Mouse (Mus musculus) mouse trophoblast stem cell (cell line): ENCODE measurements around the gene Maats1.
"Not testable (repeated sequence)": the region's sequence is repeated elsewhere in the genome, so short reads cannot be mapped to it uniquely, and the experiment has no call there.

Source experiments
- in situ Hi-C, 2 experiments: fragments of 300-500 bp; cut with MseI, MboI; formaldehyde crosslinking; loops; 2 replicates in 1 of 2; 3 replicates in 1 of 2; pipeline ENCODE4 v1.15.1; 2025

Maats1 gene

DNA sequence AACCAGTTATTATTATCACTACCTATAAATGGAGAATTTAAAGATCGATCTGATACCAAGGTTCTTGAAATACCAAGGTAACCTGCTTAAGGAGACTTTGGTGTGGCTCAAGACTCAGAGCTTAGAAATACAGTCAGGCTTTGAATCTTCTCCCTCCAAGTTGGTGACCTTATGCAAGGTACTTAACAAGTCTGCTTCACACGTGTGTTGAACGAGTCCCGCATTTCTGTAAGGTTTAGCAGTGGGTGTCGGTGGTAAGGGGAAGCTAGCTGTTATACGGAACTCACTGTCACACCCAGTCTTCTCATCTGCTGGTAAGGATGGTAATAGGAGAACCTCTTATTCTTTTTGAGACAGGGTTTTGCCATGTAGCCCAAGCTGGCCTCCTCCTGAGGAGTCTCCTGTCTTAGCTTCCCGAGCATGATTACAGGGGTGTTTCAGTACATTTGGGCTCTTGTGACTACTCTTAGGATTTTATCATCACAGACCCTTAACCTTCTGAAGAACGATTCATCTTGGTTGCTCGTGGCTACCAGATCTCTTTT lies 6.3 kb upstream of the Maats1 start:
- in situ Hi-C loops = loop anchor here (5.0 to 10.0 kb wide), 2 partner anchors 137 to 139 kb away; no protein-coding TSS in a partner anchor

- in situ Hi-C loops = loop anchor here (5.0 to 10.0 kb wide), 2 partner anchors 137 to 140 kb away; no protein-coding TSS in a partner anchor
Observed at GRCm38 (mm10) chr16:38347588-38347987, 5.6 kb upstream of the Maats1 start.

- in situ Hi-C loops = loop anchor here (5.0 to 10.0 kb wide), 2 partner anchors 138 to 141 kb away; no protein-coding TSS in a partner anchor
Observed at GRCm38 (mm10) chr16:38346529-38347325, 4.8 kb upstream of the Maats1 start, which contains the start of the genes Cox17 and Gm21987. TSS of gene Cox17 (plus strand) at chr16:38346991. TSS of gene Gm21987 (plus strand) at chr16:38347040.

GRCm38 (mm10) chr16:38344941-38345725 lies 3.2 kb upstream of the Maats1 start:
- in situ Hi-C loops = loop anchor here (5.0 to 10.0 kb wide), 2 partner anchors 140 to 142 kb away; no protein-coding TSS in a partner anchor

DNA sequence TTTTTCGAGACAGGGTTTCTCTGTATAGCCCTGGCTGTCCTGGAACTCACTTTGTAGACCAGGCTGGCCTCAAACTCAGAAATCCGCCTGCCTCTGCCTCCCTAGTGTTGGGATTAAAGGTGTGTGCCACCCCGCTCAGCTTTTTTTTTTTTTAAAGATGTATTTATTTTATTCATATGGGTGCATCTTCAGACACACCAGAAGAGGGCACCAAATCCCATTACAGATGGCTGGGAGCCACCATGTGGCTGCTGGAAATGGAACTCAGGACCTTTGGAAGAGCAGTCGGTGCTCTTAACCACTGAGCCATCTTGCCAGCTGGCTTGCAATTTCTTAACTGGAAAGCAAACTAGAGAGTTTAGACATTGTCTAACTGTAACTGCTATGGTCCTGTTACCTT lies 3.9 kb downstream of the Maats1 start:
- in situ Hi-C loops = not testable (repeated sequence)

GRCm38 (mm10) chr16:38334431-38334830 lies 7.5 kb downstream of the Maats1 start:
- in situ Hi-C loops = no loop called here

DNA sequence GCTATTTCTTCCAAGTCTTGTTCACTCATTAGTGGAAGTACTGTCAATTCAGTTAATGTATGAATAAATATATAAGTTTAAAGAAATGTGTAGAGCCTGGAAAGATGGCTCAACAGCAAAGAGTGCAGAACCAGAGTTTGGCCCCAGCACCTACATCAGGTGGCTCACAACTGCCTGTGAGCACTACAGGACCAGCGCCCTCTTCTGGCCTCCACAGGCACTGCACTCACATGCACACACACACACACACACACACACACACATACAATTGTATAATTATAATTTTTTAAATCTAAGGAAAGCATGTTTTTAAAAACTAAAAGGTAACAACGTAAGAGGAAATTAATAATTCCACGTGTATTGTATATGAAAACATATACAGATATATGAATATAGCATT lies 12.6 kb downstream of the Maats1 start:
- in situ Hi-C loops = no loop called here

- in situ Hi-C loops = no loop called here
Observed at GRCm38 (mm10) chr16:38326778-38327397, 15.1 kb downstream of the Maats1 start.

GRCm38 (mm10) chr16:38324311-38324710 lies 17.6 kb downstream of the Maats1 start:
- in situ Hi-C loops = no loop called here

DNA sequence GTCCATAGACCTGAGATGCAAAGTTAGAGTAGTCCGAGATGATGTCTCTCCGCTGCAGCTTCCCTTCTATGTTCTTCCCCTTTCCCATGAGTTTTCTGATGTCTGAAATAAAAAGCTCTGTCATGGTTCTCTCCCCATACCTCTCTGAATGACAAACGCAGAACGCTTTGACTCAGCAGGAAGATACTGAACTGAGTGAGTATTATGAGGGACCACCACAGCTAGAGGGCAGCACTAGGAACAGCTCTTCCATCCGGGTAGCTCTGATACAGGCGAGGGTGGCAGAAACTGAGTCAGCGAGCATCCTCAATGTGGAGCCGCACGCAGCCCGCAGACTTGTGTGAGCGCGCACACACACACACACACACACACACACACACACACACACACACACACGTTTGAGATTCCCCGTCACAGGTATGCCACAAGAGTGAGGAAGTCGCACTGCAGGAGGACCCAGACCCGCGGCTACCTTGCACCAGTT lies 20.4 kb downstream of the Maats1 start:
- in situ Hi-C loops = no loop called here

DNA sequence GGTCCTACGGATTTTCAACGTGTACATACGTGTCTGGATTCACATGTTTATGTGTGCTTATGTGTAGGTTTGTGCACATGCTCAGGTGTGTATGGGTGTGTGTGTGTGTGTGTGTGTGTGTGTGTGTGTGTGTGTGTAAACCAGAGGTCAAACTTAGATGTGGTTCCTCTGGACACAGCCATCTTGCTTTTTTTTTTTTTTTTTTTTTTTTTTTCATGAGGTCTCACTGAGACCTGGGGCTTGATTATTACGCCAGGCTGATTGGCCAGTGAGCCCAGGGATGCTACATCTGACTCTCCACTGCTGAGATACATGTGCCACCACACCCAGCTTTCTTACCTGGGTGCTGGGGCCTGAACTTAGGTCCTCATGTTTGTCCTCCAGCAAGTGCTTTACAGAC lies 22.9 kb downstream of the Maats1 start:
- in situ Hi-C loops = no loop called here

DNA sequence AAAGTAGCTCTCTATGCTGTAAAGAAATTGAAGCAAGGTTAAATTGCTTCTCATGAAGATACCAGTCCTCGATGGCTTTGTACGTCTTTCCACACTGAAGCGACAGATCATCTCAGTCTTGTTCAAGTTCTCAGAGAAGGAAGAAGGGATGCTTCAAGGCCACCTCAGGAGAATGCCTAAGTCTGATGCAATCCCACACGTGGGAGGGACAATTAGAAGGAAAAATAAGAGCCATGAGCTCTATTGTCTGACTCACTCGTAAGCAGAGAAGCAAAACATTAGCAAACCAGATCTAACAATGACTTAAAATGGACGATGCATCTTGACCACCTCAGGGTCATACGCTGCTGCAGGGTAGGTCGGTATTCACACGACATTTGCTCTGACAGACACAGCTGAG lies 23.5 kb downstream of the Maats1 start:
- in situ Hi-C loops = no loop called here

GRCm38 (mm10) chr16:38308195-38308594 lies 33.7 kb downstream of the Maats1 start:
- in situ Hi-C loops = no loop called here

DNA sequence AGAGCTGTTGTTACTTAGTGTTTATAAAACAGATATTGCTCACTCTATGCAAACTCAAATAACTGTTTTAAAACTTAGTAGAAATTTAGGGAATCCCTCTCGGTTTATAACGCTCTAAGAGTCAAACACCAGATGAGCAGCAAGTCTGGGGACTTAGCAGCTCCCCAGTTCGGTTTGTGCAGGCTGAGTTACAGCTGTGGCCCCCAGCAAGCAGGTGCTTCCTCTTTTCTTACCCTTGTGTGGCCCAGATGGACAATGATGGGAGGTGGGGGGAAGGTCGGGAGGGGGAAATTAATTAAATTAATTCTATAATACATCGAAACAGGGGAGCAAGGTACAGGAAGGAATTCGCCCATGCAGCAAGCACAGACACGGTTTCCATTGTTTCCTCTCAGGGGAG lies 34.3 kb downstream of the Maats1 start:
- in situ Hi-C loops = no loop called here

DNA sequence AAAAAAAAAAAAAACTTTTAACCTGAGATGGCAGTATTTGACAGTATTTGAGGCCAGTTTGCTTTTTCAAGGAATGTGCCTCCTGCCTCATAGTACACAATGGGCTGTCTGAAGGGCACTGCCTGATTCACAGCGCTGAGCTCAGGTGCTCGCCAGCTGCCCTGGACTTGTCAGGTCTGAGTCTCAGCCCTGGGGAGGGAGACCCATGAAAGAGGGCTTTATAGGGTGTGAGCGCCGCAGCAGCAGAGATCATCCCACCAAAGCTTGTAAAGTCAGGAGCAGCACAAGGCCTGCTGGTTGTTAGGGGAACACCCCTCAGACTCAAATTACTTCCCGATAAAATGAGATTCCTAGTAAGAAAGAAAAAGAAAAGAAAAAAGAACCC lies 34.7 kb downstream of the Maats1 start:
- in situ Hi-C loops = no loop called here

DNA sequence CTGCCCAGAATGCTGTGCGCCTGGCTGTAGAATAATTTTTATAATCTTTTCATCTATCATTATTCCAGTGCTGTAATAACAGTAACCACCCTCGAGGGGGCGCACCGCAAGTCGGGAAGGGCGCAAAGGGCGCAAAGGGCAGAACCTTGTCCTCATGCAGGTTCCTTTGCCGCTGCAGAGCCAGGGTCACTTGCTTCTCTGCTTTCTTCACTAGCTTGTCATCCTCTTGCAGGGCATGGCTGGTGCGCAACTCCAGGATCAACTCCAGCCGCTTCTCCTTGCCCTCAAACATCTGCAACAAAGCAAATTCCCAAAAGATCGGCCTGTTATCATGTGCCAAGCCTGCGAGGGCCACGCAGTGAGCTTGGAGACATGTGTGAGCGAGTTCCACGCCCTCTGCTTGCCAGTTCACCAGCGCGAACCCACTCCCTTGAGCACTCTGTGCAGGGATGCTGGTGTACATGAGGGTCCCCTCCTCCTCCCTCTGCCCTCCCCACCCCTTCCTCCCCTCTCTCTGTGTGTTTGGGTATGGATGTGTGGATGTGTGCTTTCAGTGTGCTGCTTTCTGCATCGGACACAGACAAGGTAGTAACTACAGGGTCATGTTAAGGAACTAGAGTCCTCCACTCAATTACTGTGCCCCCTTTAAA lies 35.2 kb downstream of the Maats1 start:
- in situ Hi-C loops = no loop called here

- in situ Hi-C loops = no loop called here
Observed at GRCm38 (mm10) chr16:38304460-38305194, 37.3 kb downstream of the Maats1 start.

GRCm38 (mm10) chr16:38302367-38302766 lies 39.6 kb downstream of the Maats1 start:
- in situ Hi-C loops = no loop called here

DNA sequence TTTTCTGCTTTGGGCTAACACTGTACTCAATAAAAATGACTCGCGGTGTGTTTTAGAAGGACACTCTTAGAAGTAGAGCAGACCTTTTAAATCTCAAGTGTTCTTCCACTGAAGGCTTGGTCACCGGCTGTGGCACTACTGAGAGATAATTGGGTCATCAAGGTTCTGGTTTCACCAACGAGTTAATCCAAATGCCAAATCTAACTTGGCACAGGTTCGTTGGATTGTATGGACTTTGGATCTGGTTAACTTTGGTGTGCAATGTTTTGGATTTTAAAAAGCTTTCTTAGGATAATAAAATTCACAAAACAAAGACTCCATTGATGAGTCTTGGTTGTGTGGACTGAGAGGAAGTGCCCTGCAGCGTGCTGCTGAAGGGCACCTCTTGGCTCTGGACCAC lies 43.5 kb downstream of the Maats1 start:
- in situ Hi-C loops = no loop called here

GRCm38 (mm10) chr16:38295349-38295930 lies 46.5 kb downstream of the Maats1 start:
- in situ Hi-C loops = no loop called here
